Mouse (Mus musculus): ENCODE measurements around the gene Tmem270. TPM values are rescaled to one million over a fixed set of nuclear protein-coding genes. Genes with fewer than 3 reads are reported as not detected.
A peak's percentile ranks its signal among the peaks of the same experiment; 100 is the strongest.

The Tmem270 gene
- polyA plus RNA-seq, 1 experiment from 2014 or later, result not detected

DNA sequence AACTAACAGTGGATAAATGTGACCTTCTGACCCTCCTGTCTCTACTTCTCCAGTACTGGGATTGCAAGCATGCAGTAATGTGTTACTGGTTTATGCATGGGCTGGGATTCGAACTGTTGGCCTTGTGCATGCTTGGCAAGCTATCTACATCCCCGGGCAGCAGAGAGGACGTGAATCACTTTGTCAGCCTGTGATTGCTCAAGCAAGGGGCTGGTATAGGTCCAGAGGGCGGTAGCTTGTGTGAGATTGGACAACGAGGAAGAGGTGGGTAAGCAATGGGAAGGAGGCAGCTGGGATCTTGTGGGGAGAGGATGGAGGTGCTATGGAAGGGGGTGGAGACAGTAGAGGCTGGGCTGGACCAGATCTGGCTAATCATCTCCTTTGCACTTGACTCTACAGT, 38.0 kb downstream of the Tmem270 start:
- Histone ChIP-seq H3K4me3 (ENCODE audit: low read depth, low read length) (no peak overlapping the region), H3K27ac (ENCODE audit: low read length) (peak overlapping the region; percentile 52; the same call in 1 of the 2 replicates), H3K27me3 (ENCODE audit: control insufficient read depth, insufficient read depth, low read length) (no peaks in the 10 kb centered on the region), H3K9ac (replicated peaks; ENCODE audit: low read depth, low read length) (no peak overlapping the region), H3K9me3 (ENCODE audit: control insufficient read depth, low read depth, low read length) (no peaks in the 10 kb centered on the region), H3K36me3 (ENCODE audit: control insufficient read depth, insufficient read depth, low read length) (no peaks in the 10 kb centered on the region), H3K4me1 (ENCODE audit: control insufficient read depth, insufficient read depth, low read length) (peaks cover 13% of the 10 kb centered on the region; the same call in 1 of the 2 replicates), H3K4me2 (replicated peaks; ENCODE audit: low read depth, low read length) (no peak overlapping the region)
- 68% methylated on average over 5 of the region's 5 CpGs for WGBS
- ATAC-seq (ENCODE audit: insufficient number of reproducible peaks, insufficient read depth, low FRiP score, low read depth), result no peak

DNA sequence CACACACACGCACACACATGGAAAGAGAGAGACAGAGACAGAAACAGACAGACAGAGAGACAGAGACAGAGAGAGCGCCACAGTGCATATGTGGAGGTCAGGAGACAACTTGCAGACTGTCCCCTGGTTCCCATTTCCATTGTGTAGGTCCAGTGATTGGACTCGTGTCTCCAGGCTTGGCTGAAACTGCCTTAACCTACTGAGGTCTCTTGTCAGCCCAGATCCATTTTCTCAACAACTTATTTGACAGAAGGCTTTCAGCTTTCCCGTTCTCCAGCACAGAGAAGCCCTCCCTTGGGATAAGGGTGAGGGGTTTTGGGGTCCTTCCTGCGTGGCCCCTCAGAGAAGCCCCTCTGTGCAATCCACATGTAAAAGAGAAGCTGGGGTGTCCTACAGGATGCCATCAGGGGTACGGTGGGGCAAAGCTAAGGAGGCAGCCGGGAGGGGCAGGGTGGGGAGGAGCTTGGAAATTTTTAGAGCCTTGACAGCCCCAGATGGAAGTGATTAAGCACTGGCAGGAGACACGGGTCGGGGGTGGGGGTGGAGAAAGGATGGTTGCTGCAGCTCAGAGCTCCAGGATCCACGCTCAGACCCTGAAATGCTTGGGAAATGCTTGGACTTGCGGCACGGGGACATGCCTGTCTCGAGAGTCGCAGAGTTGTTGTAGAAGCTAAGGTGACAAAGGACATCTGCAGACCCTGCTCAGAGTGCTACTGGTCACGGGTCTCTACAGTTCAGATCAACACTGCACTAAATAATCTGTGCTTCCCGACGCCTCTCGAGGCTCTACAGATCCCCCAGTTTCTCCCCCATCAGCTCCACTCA, 39.0 kb downstream of the Tmem270 start:
- Histone ChIP-seq H3K4me3 (ENCODE audit: low read depth, low read length) (no peak overlapping the region), H3K4me2 (replicated peaks; ENCODE audit: low read depth, low read length) (peak overlapping the region; percentile 30; the same call in 1 of the 2 replicates), H3K9ac (replicated peaks; ENCODE audit: low read depth, low read length) (no peak overlapping the region), H3K27me3 (ENCODE audit: control insufficient read depth, insufficient read depth, low read length) (no peaks in the 10 kb centered on the region), H3K4me1 (ENCODE audit: control insufficient read depth, insufficient read depth, low read length) (peaks cover 13% of the 10 kb centered on the region; the same call in 1 of the 2 replicates), H3K27ac (ENCODE audit: low read length) (peak overlapping the region; percentile 52; the same call in 1 of the 2 replicates), H3K36me3 (ENCODE audit: control insufficient read depth, insufficient read depth, low read length) (no peaks in the 10 kb centered on the region), H3K9me3 (ENCODE audit: control insufficient read depth, low read depth, low read length) (no peaks in the 10 kb centered on the region)
- ATAC-seq (ENCODE audit: insufficient number of reproducible peaks, insufficient read depth, low FRiP score, low read depth), result peak; percentile 46; the same call in 1 of the 2 replicates
- 28% methylated on average over 18 of the region's 18 CpGs for WGBS

DNA sequence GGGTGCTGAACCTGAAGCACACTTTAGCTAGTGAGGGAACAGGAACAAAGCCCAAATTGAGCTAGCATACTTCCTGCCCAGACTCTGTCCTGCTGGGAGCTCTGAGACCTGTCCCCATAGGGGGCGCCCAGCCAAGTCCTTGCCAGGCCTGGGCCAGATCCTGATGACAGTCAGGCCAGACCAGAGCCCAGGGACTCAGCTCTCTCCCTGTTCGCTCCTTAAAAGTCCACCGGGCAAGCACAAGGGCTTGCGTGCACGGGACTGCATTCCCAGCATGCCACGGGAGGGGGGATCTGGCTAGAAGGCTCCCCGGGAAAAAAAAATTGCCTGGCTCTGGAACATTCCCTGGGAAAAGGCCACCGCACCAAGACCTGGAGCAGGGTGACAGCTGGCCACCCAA, 41.4 kb downstream of the Tmem270 start:
- no peak for ATAC-seq (ENCODE audit: insufficient number of reproducible peaks, insufficient read depth, low FRiP score, low read depth)
- no peak overlapping the region for H3K9ac ChIP-seq (replicated peaks; ENCODE audit: low read depth, low read length)

DNA sequence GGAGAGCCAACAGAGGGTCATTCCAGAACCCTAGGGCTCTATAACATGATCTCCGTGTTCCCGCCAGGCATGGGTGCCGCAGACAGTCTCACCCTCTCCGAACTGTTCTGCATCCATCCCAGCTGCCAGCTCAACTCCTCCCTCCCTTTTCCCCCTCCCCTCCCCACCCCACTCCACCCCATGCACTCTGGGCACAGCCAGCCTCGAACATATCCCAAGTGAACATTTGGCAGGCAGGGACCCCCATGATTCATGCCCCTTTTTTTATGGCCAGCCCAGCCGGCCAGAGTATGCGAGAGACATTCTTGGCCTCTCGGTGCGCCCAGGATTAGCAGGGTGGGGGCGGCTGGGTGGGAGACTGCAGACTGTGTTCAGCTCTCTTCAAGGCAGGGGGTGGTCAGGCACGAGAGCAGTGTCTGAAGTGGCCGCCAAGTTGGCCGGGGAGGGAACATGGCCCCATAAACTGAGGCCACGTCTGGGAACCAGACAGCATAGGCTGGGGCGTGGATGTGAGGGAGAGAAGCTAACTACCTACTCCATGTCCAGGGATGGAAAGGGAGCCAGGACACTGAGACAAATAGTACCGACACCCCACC, 44.5 kb downstream of the Tmem270 start:
- no peak for ATAC-seq (ENCODE audit: insufficient number of reproducible peaks, insufficient read depth, low FRiP score, low read depth)

More for the DNA sequence above, 41.4 kb downstream of the Tmem270 start:
- H3K4me2 ChIP-seq (replicated peaks; ENCODE audit: low read depth, low read length), result no peak overlapping the region
- H3K36me3 ChIP-seq (ENCODE audit: control insufficient read depth, insufficient read depth, low read length), result no peaks in the 10 kb centered on the region
- no peaks in the 10 kb centered on the region for H3K9me3 ChIP-seq (ENCODE audit: control insufficient read depth, low read depth, low read length)
- 53% methylated on average over 8 of the region's 8 CpGs for WGBS
- H3K4me3 ChIP-seq (ENCODE audit: low read depth, low read length), result no peak overlapping the region
- no peaks in the 10 kb centered on the region for H3K27me3 ChIP-seq (ENCODE audit: control insufficient read depth, insufficient read depth, low read length)
- H3K27ac ChIP-seq (ENCODE audit: low read length), result no peak overlapping the region
- H3K4me1 ChIP-seq (ENCODE audit: control insufficient read depth, insufficient read depth, low read length), result peaks cover 13% of the 10 kb centered on the region; the same call in 1 of the 2 replicates

DNA sequence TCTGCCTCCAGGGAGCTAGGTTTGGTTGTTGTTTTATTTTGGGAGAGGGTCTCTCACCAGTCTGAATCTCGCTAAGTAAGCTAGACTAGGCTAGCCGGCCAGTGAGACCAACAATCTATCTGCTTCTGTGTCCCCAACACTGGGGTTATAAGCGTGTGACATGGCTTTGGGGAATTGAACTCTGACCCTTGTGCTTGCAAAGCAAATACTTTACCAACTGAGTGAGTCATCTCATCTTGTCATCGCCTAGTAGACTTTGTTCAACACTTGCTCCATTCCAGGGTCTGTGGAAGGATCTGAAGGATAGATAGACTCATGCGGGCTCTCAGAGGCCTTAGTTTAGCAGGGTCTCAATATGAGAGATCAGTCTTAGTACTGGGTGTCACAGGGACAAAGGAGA, 47.3 kb downstream of the Tmem270 start:
- H3K36me3 ChIP-seq (ENCODE audit: control insufficient read depth, insufficient read depth, low read length), result no peaks in the 10 kb centered on the region
- H3K9ac ChIP-seq (replicated peaks; ENCODE audit: low read depth, low read length), result no peak overlapping the region
- H3K4me2 ChIP-seq (replicated peaks; ENCODE audit: low read depth, low read length), result no peak overlapping the region
- WGBS, result 83% methylated on average over 5 of the region's 5 CpGs
- H3K4me1 ChIP-seq (ENCODE audit: control insufficient read depth, insufficient read depth, low read length), result no peaks in the 10 kb centered on the region
- no peak for ATAC-seq (ENCODE audit: insufficient number of reproducible peaks, insufficient read depth, low FRiP score, low read depth)
- H3K27ac ChIP-seq (ENCODE audit: low read length), result no peak overlapping the region
- no peaks in the 10 kb centered on the region for H3K27me3 ChIP-seq (ENCODE audit: control insufficient read depth, insufficient read depth, low read length)
- H3K9me3 ChIP-seq (ENCODE audit: control insufficient read depth, low read depth, low read length), result no peaks in the 10 kb centered on the region
- H3K4me3 ChIP-seq (ENCODE audit: low read depth, low read length), result no peak overlapping the region

More for the DNA sequence above, 44.5 kb downstream of the Tmem270 start:
- Histone ChIP-seq H3K27me3 (ENCODE audit: control insufficient read depth, insufficient read depth, low read length) (no peaks in the 10 kb centered on the region), H3K4me2 (replicated peaks; ENCODE audit: low read depth, low read length) (no peak overlapping the region), H3K4me1 (ENCODE audit: control insufficient read depth, insufficient read depth, low read length) (0 out of 2 replicates have a peak, but pooled peaks cover 7% of the 10 kb centered on the region), H3K9me3 (ENCODE audit: control insufficient read depth, low read depth, low read length) (no peaks in the 10 kb centered on the region), H3K36me3 (ENCODE audit: control insufficient read depth, insufficient read depth, low read length) (no peaks in the 10 kb centered on the region), H3K9ac (replicated peaks; ENCODE audit: low read depth, low read length) (no peak overlapping the region), H3K27ac (ENCODE audit: low read length) (no peak overlapping the region), H3K4me3 (ENCODE audit: low read depth, low read length) (no peak overlapping the region)
- WGBS, result 62% methylated on average over 16 of the region's 16 CpGs

DNA sequence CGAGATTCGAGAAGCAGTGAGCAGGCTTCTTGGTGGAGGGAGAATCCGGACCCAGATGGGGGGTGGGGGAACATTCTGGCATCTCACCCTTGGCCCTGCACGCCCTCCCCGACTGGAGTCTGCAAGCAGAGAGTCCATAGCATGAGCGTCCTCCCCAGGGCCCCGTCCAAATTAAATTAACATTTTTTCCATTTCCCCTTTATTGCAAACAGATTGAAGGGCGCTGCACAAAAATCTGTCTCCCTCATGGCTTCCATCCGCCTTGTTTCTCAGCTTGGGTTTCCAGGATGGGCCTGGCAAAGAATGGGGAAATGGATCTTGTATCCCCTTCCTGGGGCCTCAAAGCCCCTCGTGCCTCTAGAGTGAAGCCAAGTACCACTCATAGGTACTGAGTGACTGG, 48.2 kb downstream of the Tmem270 start:
- 83% methylated on average over 10 of the region's 10 CpGs for WGBS
- no peaks in the 10 kb centered on the region for H3K4me1 ChIP-seq (ENCODE audit: control insufficient read depth, insufficient read depth, low read length)

DNA sequence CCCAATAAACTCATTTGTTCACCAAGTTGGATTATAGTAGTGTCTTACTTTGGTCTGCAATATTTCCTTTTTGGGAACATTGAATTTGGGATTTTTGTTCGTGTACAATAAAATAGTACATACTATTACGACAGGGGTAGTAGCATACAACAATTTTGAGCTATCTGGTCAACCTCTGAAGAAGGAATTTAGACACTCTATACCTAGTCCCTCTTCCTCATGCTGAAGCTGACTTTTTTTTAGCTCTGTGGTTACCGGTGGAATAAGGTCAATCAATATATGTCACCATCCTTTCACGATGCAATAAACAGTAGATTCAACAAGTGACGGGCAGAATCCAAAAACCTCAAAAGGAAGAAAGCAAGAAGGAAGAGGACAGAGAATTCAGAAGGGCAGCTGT, 53.7 kb downstream of the Tmem270 start:
- H3K9ac ChIP-seq (replicated peaks; ENCODE audit: low read depth, low read length), result no peak overlapping the region
- no peak overlapping the region for H3K4me3 ChIP-seq (ENCODE audit: low read depth, low read length)
- H3K27ac ChIP-seq (ENCODE audit: low read length), result no peak overlapping the region
- ATAC-seq (ENCODE audit: insufficient number of reproducible peaks, insufficient read depth, low FRiP score, low read depth), result no peak
- WGBS, result 78% methylated on average over 5 of the region's 5 CpGs
- no peaks in the 10 kb centered on the region for H3K27me3 ChIP-seq (ENCODE audit: control insufficient read depth, insufficient read depth, low read length)
- no peaks in the 10 kb centered on the region for H3K9me3 ChIP-seq (ENCODE audit: control insufficient read depth, low read depth, low read length)
- H3K36me3 ChIP-seq (ENCODE audit: control insufficient read depth, insufficient read depth, low read length), result no peaks in the 10 kb centered on the region
- H3K4me2 ChIP-seq (replicated peaks; ENCODE audit: low read depth, low read length), result no peak overlapping the region
- H3K4me1 ChIP-seq (ENCODE audit: control insufficient read depth, insufficient read depth, low read length), result no peaks in the 10 kb centered on the region

More for the DNA sequence above, 48.2 kb downstream of the Tmem270 start:
- ATAC-seq (ENCODE audit: insufficient number of reproducible peaks, insufficient read depth, low FRiP score, low read depth), result no peak
- no peaks in the 10 kb centered on the region for H3K9me3 ChIP-seq (ENCODE audit: control insufficient read depth, low read depth, low read length)
- H3K36me3 ChIP-seq (ENCODE audit: control insufficient read depth, insufficient read depth, low read length), result no peaks in the 10 kb centered on the region
- no peak overlapping the region for H3K27ac ChIP-seq (ENCODE audit: low read length)
- no peak overlapping the region for H3K4me3 ChIP-seq (ENCODE audit: low read depth, low read length)
- no peak overlapping the region for H3K4me2 ChIP-seq (replicated peaks; ENCODE audit: low read depth, low read length)
- no peaks in the 10 kb centered on the region for H3K27me3 ChIP-seq (ENCODE audit: control insufficient read depth, insufficient read depth, low read length)
- no peak overlapping the region for H3K9ac ChIP-seq (replicated peaks; ENCODE audit: low read depth, low read length)

Data from stomach, embryonic 14.5 days (tissue).